ENCODE assay signal across 16 mouse cellular contexts in genomic region chr8:4269609-4270008, GRCm38 (mm10).
"Had no signal": no experiment of that assay in that cellular context is flagged by ENCODE, and none has a peak within 500 bp of the region (broad histone marks: within the 10 kb centered on the region; RNA-seq: fewer than 3 reads in every experiment).

No protein-coding gene starts in this region.

- H3K27ac ChIP-seq: neural tube, embryonic 13.5 days; neural tube, embryonic 15.5 days; stomach, embryonic 15.5 days; stomach, postnatal 0 days had no signal

- DNase-seq: retina, postnatal 1 day; right cerebral cortex, adult 18-20 months; right cerebral cortex, postnatal 14 days; right cerebral cortex, postnatal 25 days; right cerebral cortex, postnatal 4 days; spleen, adult 18-20 months; thymus, adult 18-20 months; thymus, adult 2 months; thymus, postnatal 14 days; thymus, postnatal 25 days; thymus, postnatal 36 days; thymus, postnatal 4 days had no signal

- H3K4me3 ChIP-seq: neural tube, embryonic 13.5 days; neural tube, embryonic 15.5 days; stomach, embryonic 15.5 days had no signal
